Mouse (Mus musculus) cerebellum, adult 9-11 months (tissue): Measurements from ENCODE around the gene Gm20388.

Experiments
- DNase-seq: peaks from one replicate; pipeline ENCODE4 v3.0.0; 2022

The Gm20388 gene

GRCm38 (mm10) chr8:121081398-121081797 is 1170.8 kb downstream of the Gm20388 start:
- DNase-seq: no peak

- DNase-seq: no peak
Observed at GRCm38 (mm10) chr8:121082218-121083092, 1171.8 kb downstream of the Gm20388 start.

GRCm38 (mm10) chr8:121083093-121083935 is 1172.7 kb downstream of the Gm20388 start:
- no peak for DNase-seq

GRCm38 (mm10) chr8:121083936-121084209 is 1173.2 kb downstream of the Gm20388 start:
- no peak for DNase-seq

- no peak for DNase-seq
Observed at GRCm38 (mm10) chr8:121084210-121084951, 1173.7 kb downstream of the Gm20388 start, which contains the start of gene Foxf1. Gene Foxf1 (plus strand): TSS chr8:121084386.

GRCm38 (mm10) chr8:121085011-121085410 is 1174.4 kb downstream of the Gm20388 start:
- no peak for DNase-seq

GRCm38 (mm10) chr8:121085561-121085960 is 1174.9 kb downstream of the Gm20388 start:
- no peak for DNase-seq

GRCm38 (mm10) chr8:121086004-121086900 is 1175.6 kb downstream of the Gm20388 start:
- no peak for DNase-seq

GRCm38 (mm10) chr8:121088281-121088680 is 1177.6 kb downstream of the Gm20388 start:
- no peak for DNase-seq

- DNase-seq: no peak
Observed at GRCm38 (mm10) chr8:121088871-121089630, 1178.4 kb downstream of the Gm20388 start.

- DNase-seq: no peak
Observed at GRCm38 (mm10) chr8:121089631-121090380, 1179.2 kb downstream of the Gm20388 start.

GRCm38 (mm10) chr8:121090716-121091115 is 1180.1 kb downstream of the Gm20388 start:
- DNase-seq: no peak

- no peak for DNase-seq
Observed at GRCm38 (mm10) chr8:121092141-121092540, 1181.5 kb downstream of the Gm20388 start.

GRCm38 (mm10) chr8:121092627-121093026 is 1182.0 kb downstream of the Gm20388 start:
- DNase-seq: peak; percentile 53

- no peak for DNase-seq
Observed at GRCm38 (mm10) chr8:121093496-121093895, 1182.9 kb downstream of the Gm20388 start.

- peak; percentile 59 for DNase-seq
Observed at GRCm38 (mm10) chr8:121104049-121104818, 1193.6 kb downstream of the Gm20388 start.

- peak; percentile 99 for DNase-seq
Observed at GRCm38 (mm10) chr8:121107668-121108656, 1197.3 kb downstream of the Gm20388 start, which contains the start of gene Mthfsd. Gene Mthfsd (minus strand): TSS chr8:121108392.

- no peak for DNase-seq
Observed at GRCm38 (mm10) chr8:121108657-121109056, 1198.0 kb downstream of the Gm20388 start.
